Mouse (Mus musculus) left cerebral cortex, adult 18-20 months (tissue): ENCODE measurements around the gene Psph. TPM values are rescaled to one million over a fixed set of nuclear protein-coding genes. Genes with fewer than 3 reads are reported as not detected.
"Not testable (repeated sequence)": the region's sequence is repeated elsewhere in the genome, so short reads cannot be mapped to it uniquely, and the experiment has no call there.

Experiments
- DNase-seq, 2 experiments: peaks; one replicate each; pipeline ENCODE4 v3.0.0; 2021 to 2022; ENCODE audit warnings: low spot score in 2 of 2, mixed read lengths in 1 of 2
- long read RNA-seq, 2 experiments: library from polyadenylated mRNA; stranded (forward); transcript quantifications; one replicate each; pipeline ENCODE4 v2.0.0; 2021
- total RNA-seq, 2 experiments: library from RNA; stranded (reverse); gene quantifications; 2 replicates each; pipeline ENCODE4 v1.2.3; 2021

Psph gene
- total RNA-seq, result 10 to 100 TPM; 21.5 to 21.6 TPM
- long read RNA-seq, experiment 1, transcript Psph-201 (8 exons, 1,733 nt), result major isoform, 10 of 57 reads
- long read RNA-seq, experiment 1, partial matches to known transcripts, result 31 of 57 reads
- long read RNA-seq, experiment 1, other reads (novel, unspliced or antisense), result 16 of 57 reads
- long read RNA-seq, experiment 2, transcript Psph-201 (8 exons, 1,733 nt), result major isoform, 6 of 32 reads
- long read RNA-seq, experiment 2, partial matches to known transcripts, result 18 of 32 reads
- long read RNA-seq, experiment 2, other reads (novel, unspliced or antisense), result 8 of 32 reads

- peak; percentile 94 to 98 for DNase-seq
Observed at GRCm38 (mm10) chr5:129786818-129787790, at the start of gene Psph. Gene Psph, minus strand, starts transcription at chr5:129787449.

GRCm38 (mm10) chr5:129790591-129790990, 3.3 kb upstream of the Psph start:
- not testable (repeated sequence) for DNase-seq

GRCm38 (mm10) chr5:129787818-129788593, 757 bp upstream of the Psph start:
- DNase-seq, result no peak

DNA sequence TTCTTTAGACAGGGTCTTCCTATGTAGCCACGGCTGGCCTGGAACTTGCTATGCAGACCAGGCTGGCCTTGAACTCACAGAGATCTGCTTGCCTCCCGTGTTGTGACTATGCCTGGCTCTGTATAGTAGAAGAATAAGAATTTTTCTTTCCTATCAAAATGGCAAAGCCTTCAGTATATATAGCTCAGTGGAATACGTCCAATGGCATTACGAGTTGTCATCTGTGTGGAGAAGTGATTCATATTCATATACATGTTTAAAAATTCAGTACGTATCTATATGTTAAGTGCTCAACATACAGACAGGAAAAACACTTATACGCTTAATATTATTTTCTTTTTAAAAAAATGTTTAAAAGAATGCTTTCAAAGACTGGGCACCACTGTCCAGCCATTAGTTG, 1.1 kb downstream of the Psph start:
- no peak for DNase-seq

DNA sequence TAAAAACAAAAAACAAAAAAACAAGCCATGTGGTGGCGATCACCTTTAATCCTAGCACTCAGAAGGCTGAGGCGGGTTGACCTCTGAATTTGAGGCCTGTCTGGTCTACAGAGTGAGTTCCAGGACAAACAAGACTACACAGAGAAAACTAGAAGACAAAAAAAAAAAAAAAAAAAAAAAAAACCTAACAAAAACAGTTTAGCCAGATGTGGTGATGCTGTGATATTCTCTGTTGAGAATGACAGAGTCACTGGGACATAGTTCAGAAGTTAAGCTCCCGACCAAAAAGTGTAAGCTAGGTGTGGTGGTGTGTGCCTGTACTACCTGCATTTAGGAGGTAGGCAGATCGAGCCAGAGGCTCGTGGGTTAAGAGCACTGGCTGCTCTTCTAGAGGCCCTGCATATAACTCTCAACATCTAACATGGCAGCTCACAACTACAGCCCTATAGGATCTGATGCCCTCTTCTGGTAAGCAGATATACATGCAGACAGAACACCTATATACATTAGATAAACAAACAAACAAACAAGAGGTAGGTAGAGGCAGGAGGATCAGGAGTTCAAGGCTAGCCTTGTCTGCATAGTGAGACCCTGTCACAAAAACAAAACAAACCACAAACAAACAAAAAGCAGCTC, 1.9 kb downstream of the Psph start:
- DNase-seq, result no peak

DNA sequence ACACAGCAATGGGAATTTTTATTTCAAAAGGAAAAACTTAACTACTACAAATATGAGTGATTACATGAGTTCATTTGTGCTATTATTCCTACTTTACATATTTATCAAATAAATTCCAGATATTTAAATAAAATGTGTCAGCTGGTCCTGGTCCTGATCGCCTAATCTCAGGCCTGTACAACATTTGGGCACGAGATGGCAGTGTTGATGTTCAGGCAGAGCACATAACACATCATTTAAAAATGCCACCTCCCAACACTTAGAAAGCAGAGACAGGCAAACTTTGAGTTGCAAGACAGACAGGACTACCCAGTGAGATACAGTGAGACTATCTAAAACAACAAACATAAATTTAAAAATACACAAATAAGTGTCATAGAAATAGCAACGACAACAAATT, 5.0 kb downstream of the Psph start:
- DNase-seq, result no peak

- no peak for DNase-seq
Observed at GRCm38 (mm10) chr5:129780131-129780530, 7.1 kb downstream of the Psph start.

- peak; percentile 78 to 82 for DNase-seq
Observed at GRCm38 (mm10) chr5:129778996-129779716, 8.1 kb downstream of the Psph start.

GRCm38 (mm10) chr5:129778348-129778995, 8.8 kb downstream of the Psph start:
- DNase-seq, result no peak

DNA sequence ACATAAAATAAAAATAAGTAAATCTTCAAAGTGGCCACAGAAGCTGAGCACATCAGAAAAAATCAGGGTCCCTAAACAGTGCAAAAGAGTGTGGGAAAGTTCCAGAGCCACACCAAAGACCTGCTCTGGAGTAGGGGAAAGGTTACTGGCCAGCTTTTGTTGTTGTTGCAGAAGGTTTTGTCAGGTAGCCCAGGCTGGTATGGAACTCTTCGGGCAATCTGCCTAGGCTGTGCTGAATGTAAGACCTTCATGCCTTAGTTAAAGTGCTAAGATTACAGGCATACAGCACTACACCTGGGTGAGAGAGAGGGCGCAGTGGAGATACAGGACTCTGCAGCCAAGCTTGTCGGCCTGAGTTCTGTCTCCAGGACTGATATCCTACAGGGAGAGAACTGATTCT, 12.6 kb downstream of the Psph start:
- DNase-seq, result no peak

- peak in 1 of 2 experiments; percentile 25 for DNase-seq
Observed at GRCm38 (mm10) chr5:129773330-129773729, 13.9 kb downstream of the Psph start.

- DNase-seq, result no peak
Observed at GRCm38 (mm10) chr5:129772433-129772832, 14.8 kb downstream of the Psph start.

DNA sequence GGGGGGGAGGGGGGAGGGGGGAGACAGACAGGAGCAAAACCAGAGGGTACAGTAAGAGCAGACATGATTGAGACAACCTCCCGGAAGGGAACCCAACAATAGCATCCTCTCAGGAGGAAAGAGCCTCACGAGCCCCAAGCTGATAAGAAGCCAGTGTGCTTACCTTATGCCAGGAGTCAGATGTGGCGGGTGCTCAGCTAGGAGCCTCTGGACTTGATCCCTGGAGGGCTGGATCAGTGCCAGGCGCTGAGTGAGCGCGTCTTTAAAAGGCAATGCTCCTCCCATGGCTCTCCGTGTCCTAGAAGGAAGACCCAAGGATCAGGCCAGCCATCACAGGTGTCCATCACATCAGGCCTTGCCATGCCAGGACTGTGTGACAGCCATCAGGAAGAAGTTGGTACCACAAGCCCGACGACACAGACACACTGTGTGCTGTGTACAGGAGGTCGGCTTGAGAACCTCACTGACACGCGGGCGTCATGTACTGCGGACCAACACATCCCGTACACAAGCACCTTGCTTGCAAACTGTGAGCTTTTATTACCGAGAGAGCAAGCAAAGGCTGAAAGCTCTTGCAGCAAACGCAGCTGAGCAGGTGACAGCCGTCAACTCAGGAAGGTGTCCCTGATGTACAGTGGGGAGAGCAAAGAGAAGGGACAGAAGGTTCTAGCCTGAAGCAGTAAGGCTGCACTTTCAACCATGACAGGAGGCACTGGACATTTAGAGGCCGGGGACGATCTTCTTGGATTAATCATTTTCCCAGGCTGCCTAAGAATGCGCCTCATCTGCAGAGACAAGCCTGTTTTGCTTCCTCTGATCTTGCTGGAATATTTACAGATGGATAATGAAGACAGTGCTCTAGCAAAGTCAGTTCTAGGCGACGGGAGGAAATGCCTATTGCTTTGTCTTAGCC, 16.6 kb downstream of the Psph start:
- no peak for DNase-seq

- peak; percentile 33 to 34 for DNase-seq
Observed at GRCm38 (mm10) chr5:129761865-129762540, 25.2 kb downstream of the Psph start.

DNA sequence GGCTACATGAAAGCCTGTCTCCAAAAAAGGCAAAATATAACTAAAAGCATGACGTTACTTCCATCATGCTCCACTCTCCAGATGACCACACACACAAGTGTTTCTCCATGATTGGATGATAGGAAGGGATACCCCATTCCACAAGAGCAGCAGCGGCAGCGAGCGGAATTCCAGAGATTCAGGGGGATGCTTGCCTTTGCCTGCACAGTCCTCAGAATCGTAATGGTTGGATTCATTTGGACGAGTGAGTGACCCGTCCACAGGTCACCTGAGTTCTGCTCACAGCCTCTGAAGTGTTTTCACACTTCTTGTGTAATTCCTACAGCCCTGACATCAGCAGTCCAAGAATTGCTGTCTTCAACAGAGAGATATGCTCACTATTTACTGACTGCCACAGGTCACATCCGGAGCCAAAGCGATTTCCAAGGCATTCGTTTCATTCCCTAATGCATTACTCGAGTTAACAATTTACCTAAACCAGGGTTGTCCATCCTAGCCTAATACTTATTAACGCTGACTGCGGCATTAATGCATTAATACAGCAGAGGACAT, 27.2 kb downstream of the Psph start:
- no peak for DNase-seq

DNA sequence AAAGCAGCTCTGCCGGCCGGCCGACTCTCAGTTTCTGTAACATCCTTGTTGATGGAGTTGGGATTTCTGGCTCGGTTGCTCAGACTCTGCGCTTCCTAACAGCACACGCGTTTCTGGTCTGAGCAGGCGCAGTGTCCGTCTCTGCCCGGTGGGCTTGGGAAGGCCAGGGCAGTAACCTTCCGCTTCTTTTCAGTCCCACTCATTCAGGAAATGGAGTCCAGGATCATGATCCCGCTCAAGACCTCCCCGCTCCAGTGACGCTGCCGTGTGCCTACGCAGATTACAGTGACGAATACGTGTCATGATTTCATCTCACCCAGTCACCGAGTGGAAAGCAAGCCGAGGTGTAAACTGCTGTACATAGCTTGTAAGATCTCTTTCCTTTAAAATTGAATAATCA, 30.4 kb downstream of the Psph start:
- no peak for DNase-seq

GRCm38 (mm10) chr5:129744050-129744449, 43.2 kb downstream of the Psph start:
- DNase-seq, result no peak
